Mouse (Mus musculus) stomach, embryonic 15.5 days (tissue): ENCODE data around the gene Rrad. TPM values are rescaled to one million over a fixed set of nuclear protein-coding genes. Genes with fewer than 3 reads are reported as not detected.
A peak's percentile ranks its signal among the peaks of the same experiment; 100 is the strongest.
"Not testable (repeated sequence)": the region's sequence is repeated elsewhere in the genome, so short reads cannot be mapped to it uniquely, and the experiment has no call there.

ENCODE experiments used
- ATAC-seq: fragments of 200-750 bp; cut with Nextera tagmentation; 2 replicates; pipeline ENCODE4 v1.8.0; 2017; ENCODE audit warnings: low read depth, moderate number of reproducible peaks, moderate TSS enrichment; ENCODE audit not compliant: insufficient read depth, low FRiP score
- H3K27ac ChIP-seq: fragments of 300-500 bp; sonication (generic); 2 replicates; pipeline ENCODE4 v1.5.1; 2015; ENCODE audit warnings: mild to moderate bottlenecking, inconsistent platforms
- H3K27me3 ChIP-seq: fragments of 300-500 bp; sonication (generic); replicated peaks from 2 replicates; pipeline ENCODE4 v1.6.1; 2015; ENCODE audit warnings: inconsistent platforms
- H3K36me3 ChIP-seq: fragments of 300-500 bp; sonication (generic); 2 replicates; pipeline ENCODE4 v1.6.1; 2015; ENCODE audit warnings: inconsistent platforms
- H3K4me1 ChIP-seq: fragments of 300-500 bp; sonication (generic); 2 replicates; pipeline ENCODE4 v1.6.1; 2015; ENCODE audit warnings: inconsistent platforms
- H3K4me2 ChIP-seq: fragments of 300-500 bp; sonication (generic); 2 replicates; pipeline ENCODE4 v1.6.1; 2015; ENCODE audit warnings: mild to moderate bottlenecking, inconsistent platforms
- H3K4me3 ChIP-seq: fragments of 300-500 bp; sonication (generic); replicated peaks from 2 replicates; pipeline ENCODE4 v1.5.1; 2015; ENCODE audit warnings: inconsistent platforms
- H3K9ac ChIP-seq: fragments of 300-500 bp; sonication (generic); 2 replicates; pipeline ENCODE4 v1.6.1; 2015; ENCODE audit warnings: inconsistent platforms
- H3K9me3 ChIP-seq: fragments of 300-500 bp; sonication (generic); 2 replicates; pipeline ENCODE4 v1.6.1; 2016; ENCODE audit warnings: inconsistent platforms
- WGBS: fragments of 180-500 bp; shearing (Covaris S2); methylation state at CpG from one replicate; pipeline ENCODE4 v1.1.7; 2015; 5-methylcytosine and 5-hydroxymethylcytosine counted together
- polyA plus RNA-seq: library from polyadenylated mRNA; unstranded; fragments of >200 nt; fragmentation: Nextera tagmentation; extraction: Ambion mirVana; gene quantifications from 2 replicates; pipeline ENCODE4 v1.2.1, GENCODE M21; 2015

Rrad gene
- 6.5 and 7.9 TPM in 2 replicates for polyA plus RNA-seq

DNA sequence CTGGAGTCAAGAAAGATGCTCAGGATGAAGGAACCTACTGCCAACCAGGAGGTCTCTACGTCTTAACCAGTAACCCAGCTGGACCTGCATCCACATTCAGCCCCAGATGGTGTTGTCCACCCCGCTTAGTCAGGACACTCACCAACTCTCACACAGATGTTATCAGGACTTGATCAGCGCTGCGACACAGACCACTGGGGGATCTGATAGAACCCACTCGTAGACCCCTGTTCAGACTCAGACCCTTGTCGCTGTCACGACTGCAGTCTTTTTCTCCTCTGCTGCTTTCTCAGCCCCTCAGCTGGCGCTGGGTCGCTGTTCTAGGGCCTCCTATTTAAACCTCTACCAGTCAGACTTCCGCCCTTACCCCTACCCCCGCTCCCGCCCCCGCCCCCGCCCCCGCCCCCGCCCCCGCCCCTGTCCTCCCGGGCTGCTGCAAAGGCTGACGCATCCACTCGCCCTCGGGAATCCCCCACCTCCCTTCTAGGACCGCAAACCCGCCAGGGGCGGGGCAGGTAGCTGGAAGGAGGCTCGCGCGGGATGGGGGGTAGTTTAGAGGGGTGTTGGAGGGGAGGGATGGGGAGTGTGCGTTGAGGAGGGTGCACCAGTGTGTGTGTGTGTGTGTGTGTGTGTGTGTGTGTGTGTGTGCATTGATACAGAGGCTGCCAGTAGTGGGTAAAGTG is at the start of gene Rrad:
TSS of gene Rrad (minus strand) at position 347 of the 683 bp plus-strand sequence.
- Histone ChIP-seq H3K4me2 (peak within 1 kb of the TSS; percentile 73), H3K4me3 (peak within 1 kb of the TSS; percentile 41), H3K4me1 (peaks cover 27% of the 10 kb centered on the region), H3K9ac (peak within 1 kb of the TSS; percentile 16; the same call in 1 of the 2 replicates), H3K27me3 (peaks cover 4% of the 10 kb centered on the region), H3K36me3 (no peaks in the 10 kb centered on the region), H3K9me3 (no peaks in the 10 kb centered on the region), H3K27ac (peak within 1 kb of the TSS; percentile 11; the same call in 1 of the 2 replicates)
- WGBS = under 1% methylated on average over 20 of the region's 28 CpGs
- ATAC-seq = peak; percentile 60

DNA sequence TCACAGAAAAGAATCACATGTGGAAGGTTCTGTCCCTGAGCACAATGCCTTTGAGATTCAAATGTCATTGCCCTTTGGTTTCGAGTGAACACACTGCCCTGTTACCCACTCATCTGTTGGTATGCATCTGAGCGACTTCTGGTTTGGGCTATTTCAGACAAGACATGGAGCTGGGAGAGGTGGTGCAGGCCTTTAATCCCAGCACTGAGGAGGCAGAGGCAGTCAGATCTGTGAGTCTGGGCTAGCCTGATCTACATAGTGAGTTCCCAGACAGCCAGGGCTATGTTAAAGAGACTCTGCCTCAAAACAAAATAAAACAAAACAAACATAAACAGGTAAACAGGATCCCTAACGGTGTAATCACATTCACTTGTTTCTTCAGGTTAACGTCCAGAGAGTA is 24.5 kb upstream of the Rrad start:
- Histone ChIP-seq H3K27me3 (no peaks in the 10 kb centered on the region), H3K36me3 (no peaks in the 10 kb centered on the region), H3K4me3 (no peak overlapping the region), H3K9ac (no peak overlapping the region), H3K9me3 (no peaks in the 10 kb centered on the region), H3K4me2 (no peak overlapping the region), H3K4me1 (no peaks in the 10 kb centered on the region), H3K27ac (no peak overlapping the region)
- ATAC-seq = no peak
- 74% methylated on average over 4 of the region's 4 CpGs for WGBS

DNA sequence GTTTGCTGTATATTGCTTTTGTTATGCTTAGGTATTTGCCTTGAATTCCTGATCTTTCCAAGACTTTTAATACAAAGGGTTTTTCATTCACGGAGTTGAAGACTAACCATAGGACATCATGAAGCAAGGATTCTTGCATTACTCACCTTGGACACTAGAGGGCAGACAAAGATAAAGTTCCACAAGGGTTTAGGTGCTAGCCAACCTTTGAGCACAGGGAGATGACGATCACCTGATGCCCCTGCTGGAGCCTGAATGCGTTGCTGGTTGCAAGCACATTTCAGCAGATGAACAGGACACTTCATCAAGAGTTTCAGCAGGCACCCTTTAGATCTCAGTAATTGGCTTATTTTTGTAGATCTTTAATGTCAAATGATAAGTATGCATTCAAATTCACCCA is 23.9 kb upstream of the Rrad start:
- H3K27ac ChIP-seq = no peak overlapping the region
- peak; percentile 73; the same call in 1 of the 2 replicates for ATAC-seq
- H3K4me3 ChIP-seq = no peak overlapping the region
- 0% methylated on average over 3 of the region's 3 CpGs for WGBS
- no peak overlapping the region for H3K9ac ChIP-seq
- no peaks in the 10 kb centered on the region for H3K36me3 ChIP-seq
- no peaks in the 10 kb centered on the region for H3K4me1 ChIP-seq
- no peaks in the 10 kb centered on the region for H3K9me3 ChIP-seq
- H3K4me2 ChIP-seq = no peak overlapping the region
- no peaks in the 10 kb centered on the region for H3K27me3 ChIP-seq

DNA sequence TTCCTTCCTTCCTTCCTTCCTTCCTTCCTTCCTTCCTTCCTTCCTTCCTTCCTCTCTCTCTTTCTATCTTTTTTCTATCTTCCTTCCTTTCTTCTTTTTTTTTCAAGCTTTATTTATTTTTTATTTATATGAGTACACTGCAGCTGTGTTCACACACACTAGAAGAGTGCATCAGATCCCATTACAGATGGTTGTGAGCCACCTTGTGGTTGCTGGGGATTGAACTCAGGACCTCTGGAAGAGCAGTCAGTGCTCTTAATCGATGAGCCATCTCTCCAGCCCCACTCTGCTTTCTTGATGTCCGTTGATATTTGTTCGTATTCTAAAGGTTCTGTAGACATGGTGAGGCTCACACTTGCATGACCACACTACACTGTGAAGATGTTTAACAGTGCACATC is 13.1 kb upstream of the Rrad start:
- not testable (repeated sequence) for H3K4me1 ChIP-seq, ATAC-seq, H3K4me3 ChIP-seq, H3K4me2 ChIP-seq, H3K9me3 ChIP-seq, H3K27me3 ChIP-seq, H3K36me3 ChIP-seq, H3K27ac ChIP-seq, H3K9ac ChIP-seq
- 70% methylated on average over 3 of the region's 3 CpGs for WGBS

DNA sequence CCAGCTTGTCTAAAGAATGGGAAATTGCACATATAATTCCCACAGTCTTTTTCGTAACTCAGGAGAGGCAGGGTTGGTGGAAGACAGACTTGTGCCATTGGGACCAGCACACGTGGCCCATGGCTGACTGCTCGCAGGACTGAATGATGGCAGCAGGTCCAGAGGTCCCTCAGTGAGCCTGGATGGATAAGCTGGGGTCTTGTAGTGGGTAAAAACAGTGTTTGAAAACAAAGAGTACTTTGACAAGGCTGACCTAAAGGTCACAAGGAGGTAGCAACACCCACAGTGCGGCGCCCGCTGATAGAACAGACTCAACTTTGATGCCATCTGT is 11.2 kb upstream of the Rrad start:
- Histone ChIP-seq H3K9me3 (no peaks in the 10 kb centered on the region), H3K4me2 (peak overlapping the region; percentile 83), H3K4me1 (peaks cover 10% of the 10 kb centered on the region), H3K27ac (no peak overlapping the region), H3K4me3 (peak overlapping the region; percentile 78), H3K9ac (peak overlapping the region; percentile 68; the same call in 1 of the 2 replicates), H3K27me3 (no peaks in the 10 kb centered on the region), H3K36me3 (0 out of 2 replicates have a peak, but pooled peaks cover 2% of the 10 kb centered on the region)
- ATAC-seq = no peak
- WGBS = 77% methylated on average over 6 of the region's 6 CpGs

DNA sequence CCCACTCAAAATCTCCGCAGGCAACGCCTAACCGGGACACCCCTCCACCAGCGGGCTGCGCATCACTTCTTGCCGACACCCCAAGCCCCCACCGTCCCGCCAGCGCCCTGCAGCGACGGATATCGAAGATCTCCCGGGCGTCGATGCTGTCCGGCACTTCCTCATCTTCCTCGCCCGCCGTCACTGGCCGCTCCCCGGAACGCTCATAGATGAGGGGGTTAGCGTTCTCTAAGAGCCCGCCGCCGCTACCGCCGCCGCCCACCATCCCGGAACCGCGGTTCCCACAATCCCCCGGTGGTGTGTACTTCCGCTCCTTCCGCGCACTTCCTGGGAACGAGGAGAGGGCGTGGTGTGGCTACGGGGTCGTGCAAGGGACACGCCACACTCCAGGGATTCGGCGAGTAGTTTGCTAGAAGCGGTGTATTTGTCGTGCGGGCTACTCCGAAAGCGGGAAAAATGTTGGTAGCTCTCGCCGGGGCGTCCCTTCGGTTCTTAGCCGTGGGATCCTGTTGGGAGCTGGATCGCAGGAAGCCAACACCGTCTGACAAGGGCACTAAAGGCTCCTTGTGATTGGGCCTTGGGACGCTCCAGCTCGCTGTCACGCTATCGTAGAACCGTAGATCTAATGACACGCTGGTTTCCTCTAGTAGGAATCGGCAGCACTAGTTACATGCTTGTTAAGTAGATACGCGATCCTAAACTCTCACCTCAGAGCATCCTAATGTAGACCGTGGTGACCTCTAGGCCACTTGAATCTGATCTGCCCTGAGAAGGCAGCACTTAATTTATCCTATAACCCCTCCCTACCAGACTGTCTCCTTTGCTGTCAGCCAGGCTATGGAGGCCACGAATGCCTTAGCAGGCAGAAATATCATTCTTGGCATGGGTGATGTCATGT is 10.5 kb upstream of the Rrad start, which contains the start of gene Ciao2b:
TSS of gene Ciao2b (minus strand) at position 540 of the 898 bp plus-strand sequence.
- Histone ChIP-seq H3K9ac (peak within 1 kb of the TSS; percentile 68), H3K4me1 (peaks cover 10% of the 10 kb centered on the region), H3K27me3 (no peaks in the 10 kb centered on the region), H3K36me3 (0 out of 2 replicates have a peak, but pooled peaks cover 2% of the 10 kb centered on the region), H3K9me3 (no peaks in the 10 kb centered on the region), H3K4me2 (peak within 1 kb of the TSS; percentile 83), H3K4me3 (peak within 1 kb of the TSS; percentile 78), H3K27ac (peak within 1 kb of the TSS; percentile 70)
- peak; percentile 93 for ATAC-seq
- WGBS = under 1% methylated on average over 66 of the region's 66 CpGs

DNA sequence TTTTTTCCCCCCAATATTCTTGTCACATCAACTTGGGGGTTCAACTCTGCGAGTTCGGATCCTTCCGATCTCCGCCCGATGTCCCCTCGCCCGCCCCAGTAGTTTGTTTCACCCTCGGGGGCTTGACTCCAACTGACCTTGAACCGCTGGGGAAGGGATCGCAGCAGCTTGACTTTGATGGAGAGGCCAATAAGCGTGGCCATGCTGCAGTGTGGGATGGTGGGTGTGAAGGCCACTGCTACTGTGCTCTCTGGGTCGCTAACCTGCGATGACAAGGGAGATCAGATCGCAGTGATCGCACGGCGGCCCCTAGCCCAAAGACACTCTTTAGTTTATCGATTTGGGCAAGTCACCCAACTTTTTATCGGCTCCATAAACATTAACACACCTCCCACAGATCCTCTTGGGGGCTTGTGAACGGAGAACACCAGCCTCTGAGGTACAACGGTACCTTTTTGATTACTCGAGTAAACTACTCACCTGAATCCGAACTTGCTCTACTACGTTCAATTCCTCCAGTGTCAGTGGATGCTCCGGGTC is 9.8 kb upstream of the Rrad start:
- H3K27me3 ChIP-seq = no peaks in the 10 kb centered on the region
- peaks cover 10% of the 10 kb centered on the region for H3K4me1 ChIP-seq
- H3K9me3 ChIP-seq = no peaks in the 10 kb centered on the region
- H3K27ac ChIP-seq = no peak overlapping the region
- H3K9ac ChIP-seq = peak overlapping the region; percentile 68
- 4% methylated on average over 25 of the region's 25 CpGs for WGBS
- H3K36me3 ChIP-seq = 0 out of 2 replicates have a peak, but pooled peaks cover 2% of the 10 kb centered on the region
- peak overlapping the region; percentile 78 for H3K4me3 ChIP-seq
- peak overlapping the region; percentile 83 for H3K4me2 ChIP-seq
- ATAC-seq = no peak

DNA sequence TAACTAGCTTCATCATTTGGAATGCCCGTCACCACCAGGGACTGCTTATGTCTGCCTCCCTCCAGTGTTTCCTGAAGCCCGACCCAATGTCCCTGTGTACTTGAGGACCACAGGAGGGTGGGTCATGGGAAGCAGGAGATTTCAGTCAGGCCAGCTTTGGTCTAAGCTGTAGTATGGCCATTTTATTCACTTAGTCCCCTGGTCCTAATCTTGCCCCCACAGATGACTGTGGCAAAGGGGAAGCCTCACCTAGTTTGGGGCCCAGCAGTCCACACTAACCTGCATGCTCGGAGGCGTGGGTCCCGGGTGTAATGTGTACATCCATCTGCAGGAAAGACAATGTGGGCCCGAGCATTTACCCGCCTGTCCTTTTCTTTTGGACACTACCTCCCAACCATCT is 9.1 kb upstream of the Rrad start:
- ATAC-seq = no peak
- Histone ChIP-seq H3K9ac (no peak overlapping the region), H3K4me2 (peak overlapping the region; percentile 83), H3K9me3 (no peaks in the 10 kb centered on the region), H3K27me3 (no peaks in the 10 kb centered on the region), H3K27ac (no peak overlapping the region), H3K36me3 (0 out of 2 replicates have a peak, but pooled peaks cover 2% of the 10 kb centered on the region), H3K4me1 (peaks cover 10% of the 10 kb centered on the region), H3K4me3 (peak overlapping the region; percentile 78)
- 76% methylated on average over 7 of the region's 7 CpGs for WGBS

DNA sequence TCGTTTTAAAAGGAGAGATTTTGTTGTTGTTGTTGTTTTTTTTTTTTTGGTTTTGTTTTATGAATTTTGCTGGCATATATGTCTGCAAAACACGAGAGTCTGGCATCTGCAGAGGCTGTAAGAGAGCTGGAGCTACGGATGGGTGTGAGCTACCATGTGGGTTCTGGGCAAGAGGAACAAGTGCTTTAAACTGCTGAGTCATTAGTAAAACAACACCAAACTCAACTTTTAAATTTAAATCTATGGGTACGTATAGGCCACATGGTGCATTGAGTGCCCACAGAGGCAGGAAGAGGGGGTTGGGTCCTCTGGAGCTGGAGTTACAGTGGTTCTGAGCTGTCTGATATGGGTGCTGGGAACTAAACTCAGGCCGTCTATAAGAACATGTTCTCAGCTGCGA is 6.9 kb upstream of the Rrad start:
- H3K9me3 ChIP-seq = no peaks in the 10 kb centered on the region
- H3K36me3 ChIP-seq = 0 out of 2 replicates have a peak, but pooled peaks cover 2% of the 10 kb centered on the region
- peaks cover 10% of the 10 kb centered on the region for H3K4me1 ChIP-seq
- no peaks in the 10 kb centered on the region for H3K27me3 ChIP-seq
- H3K4me2 ChIP-seq = no peak overlapping the region
- H3K9ac ChIP-seq = no peak overlapping the region
- no peak overlapping the region for H3K4me3 ChIP-seq
- no peak overlapping the region for H3K27ac ChIP-seq
- WGBS = 88% methylated on average over 6 of the region's 6 CpGs
- no peak for ATAC-seq

DNA sequence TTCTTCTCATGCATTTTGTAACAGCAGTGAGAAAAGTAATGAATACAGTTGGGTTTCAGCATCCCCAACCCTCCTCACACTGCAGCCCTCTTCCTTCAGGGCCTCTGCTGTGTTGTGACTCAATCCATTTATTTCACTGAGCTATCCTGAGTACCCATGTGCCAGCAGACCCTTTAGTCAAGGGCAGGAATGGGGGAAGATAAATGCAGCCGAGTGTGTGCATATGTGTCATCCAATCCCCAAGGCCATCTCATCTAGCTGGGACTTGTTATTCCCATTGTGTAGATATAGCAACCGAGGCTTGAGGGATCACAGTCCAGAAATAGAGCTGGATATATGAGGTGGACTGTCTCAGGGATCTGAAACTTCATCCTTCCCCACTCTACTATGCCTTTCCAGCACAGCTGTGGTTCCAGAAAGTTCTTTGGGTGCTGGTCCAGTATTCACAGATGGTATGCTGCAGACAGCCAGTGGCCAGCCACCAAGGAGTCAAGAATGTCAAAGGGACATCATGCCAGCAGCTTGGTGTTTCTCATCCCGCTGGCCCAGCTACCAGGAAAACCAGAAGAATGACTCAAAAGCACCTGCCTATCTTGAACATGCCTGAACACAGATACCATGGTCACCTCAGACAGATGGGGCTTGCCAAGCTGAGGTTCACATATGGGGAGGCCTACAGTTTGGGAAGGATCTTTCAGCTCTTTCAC is 4.0 kb upstream of the Rrad start:
- H3K4me1 ChIP-seq = peaks cover 19% of the 10 kb centered on the region
- peaks cover 4% of the 10 kb centered on the region for H3K27me3 ChIP-seq
- H3K4me2 ChIP-seq = no peak overlapping the region
- ATAC-seq = no peak
- H3K9me3 ChIP-seq = no peaks in the 10 kb centered on the region
- no peak overlapping the region for H3K4me3 ChIP-seq
- WGBS = 80% methylated on average over 3 of the region's 3 CpGs
- H3K36me3 ChIP-seq = 0 out of 2 replicates have a peak, but pooled peaks cover 2% of the 10 kb centered on the region
- no peak overlapping the region for H3K9ac ChIP-seq
- no peak overlapping the region for H3K27ac ChIP-seq

DNA sequence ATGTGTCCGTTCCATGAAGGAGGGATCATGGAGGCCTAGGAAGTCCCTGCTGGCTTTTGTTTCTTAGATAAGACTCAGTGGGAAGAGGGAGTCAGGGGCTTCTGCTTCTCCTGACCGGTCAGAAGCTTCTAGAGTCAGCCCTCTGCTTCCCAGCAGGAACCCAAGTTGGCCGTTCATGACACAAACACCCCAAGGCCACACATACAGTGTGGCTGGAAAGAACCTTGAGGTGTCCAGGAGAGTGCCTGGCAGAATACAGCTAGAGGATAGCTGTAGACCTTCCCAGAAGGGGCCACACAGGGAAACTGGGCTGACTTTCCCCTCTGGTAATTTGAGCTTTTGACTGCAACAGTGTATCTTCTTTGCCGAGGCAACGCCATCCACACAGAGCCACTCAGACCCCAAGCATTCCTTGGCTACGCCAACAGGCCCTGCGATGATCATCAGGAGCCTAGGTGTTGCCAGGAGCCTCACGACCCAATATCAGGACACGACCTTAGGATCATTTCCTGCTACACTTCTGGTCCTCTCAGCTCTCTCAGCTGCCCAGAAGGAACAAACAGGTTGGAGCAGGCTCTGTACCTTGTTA is 2.1 kb upstream of the Rrad start:
- Histone ChIP-seq H3K9ac (no peak overlapping the region), H3K9me3 (no peaks in the 10 kb centered on the region), H3K4me2 (no peak overlapping the region), H3K27ac (no peak overlapping the region), H3K4me1 (peaks cover 27% of the 10 kb centered on the region), H3K36me3 (no peaks in the 10 kb centered on the region), H3K27me3 (peaks cover 4% of the 10 kb centered on the region), H3K4me3 (no peak overlapping the region)
- 52% methylated on average over 9 of the region's 9 CpGs for WGBS
- ATAC-seq = no peak
